Comparison of ENCODE assay signal across 8 mouse cellular contexts in genomic region chr9:118590230-118590629, GRCm38 (mm10). TPM values are rescaled to one million over a fixed set of nuclear protein-coding genes. Genes with fewer than 3 reads are reported as not detected.
A peak's percentile ranks its signal among the peaks of the same experiment; 100 is the strongest.
DNase-seq lines count a peak whose midpoint lies in the region; ATAC-seq and TF ChIP-seq lines count a peak whose summit lies in the region.

No protein-coding gene starts in this region.

- 59% methylated on average over 7 of the region's 7 CpGs for WGBS in kidney, embryonic 15.5 days
- WGBS in heart, embryonic 10.5 days = 21% methylated on average over 7 of the region's 7 CpGs
- WGBS in limb, embryonic 14.5 days = 34% methylated on average over 7 of the region's 7 CpGs

- H3K4me3 ChIP-seq in kidney, embryonic 15.5 days (replicated peaks) = no peak overlapping the region
- H3K4me3 ChIP-seq in heart, embryonic 10.5 days = no peak overlapping the region
- H3K4me3 ChIP-seq in limb, embryonic 14.5 days (replicated peaks; ENCODE audit: low read length) = no peak overlapping the region

- no peaks in the 10 kb centered on the region for H3K36me3 ChIP-seq in kidney, embryonic 15.5 days
- H3K36me3 ChIP-seq in heart, embryonic 10.5 days = no peaks in the 10 kb centered on the region
- no peaks in the 10 kb centered on the region for H3K36me3 ChIP-seq in limb, embryonic 14.5 days (ENCODE audit: control insufficient read depth, insufficient read depth, low read length)

- ATAC-seq in kidney, embryonic 15.5 days (replicated peaks; ENCODE audit: low FRiP score) = no peak
- ATAC-seq in limb, embryonic 14.5 days (ENCODE audit: low FRiP score, low read depth) = no peak

- peak overlapping the region; percentile 41; the same call in 1 of the 2 replicates for H3K27ac ChIP-seq in kidney, embryonic 15.5 days
- H3K27ac ChIP-seq in heart, embryonic 10.5 days = peak overlapping the region; percentile 78
- no peak overlapping the region for H3K27ac ChIP-seq in limb, embryonic 14.5 days (replicated peaks; ENCODE audit: low read depth, low read length)

- no peak for TF ChIP-seq POLR2A in limb, embryonic 14.5 days (IDR thresholded peaks at IDR 0.05; ENCODE audit: borderline replicate concordance, extremely low read depth, insufficient read depth, insufficient read length)

- H3K9me3 ChIP-seq in kidney, embryonic 15.5 days (replicated peaks) = no peaks in the 10 kb centered on the region
- H3K9me3 ChIP-seq in heart, embryonic 10.5 days = no peaks in the 10 kb centered on the region
- no peaks in the 10 kb centered on the region for H3K9me3 ChIP-seq in limb, embryonic 14.5 days (ENCODE audit: control insufficient read depth, low read length)

- peaks cover 50% of the 10 kb centered on the region for H3K4me1 ChIP-seq in kidney, embryonic 15.5 days
- peaks cover 51% of the 10 kb centered on the region for H3K4me1 ChIP-seq in heart, embryonic 10.5 days
- H3K4me1 ChIP-seq in limb, embryonic 14.5 days (ENCODE audit: control insufficient read depth, insufficient read depth, low read length) = peaks cover 30% of the 10 kb centered on the region

- no peak overlapping the region for H3K4me2 ChIP-seq in kidney, embryonic 15.5 days
- H3K4me2 ChIP-seq in limb, embryonic 14.5 days (replicated peaks; ENCODE audit: low read depth, low read length, severe bottlenecking) = no peak overlapping the region

- no peaks in the 10 kb centered on the region for H3K27me3 ChIP-seq in kidney, embryonic 15.5 days
- no peaks in the 10 kb centered on the region for H3K27me3 ChIP-seq in heart, embryonic 10.5 days (ENCODE audit: insufficient read depth, poor library complexity, severe bottlenecking)
- no peaks in the 10 kb centered on the region for H3K27me3 ChIP-seq in limb, embryonic 14.5 days (ENCODE audit: control insufficient read depth, insufficient read depth, low read length)

- H3K9ac ChIP-seq in kidney, embryonic 15.5 days = no peak overlapping the region
- H3K9ac ChIP-seq in limb, embryonic 14.5 days (ENCODE audit: low read depth, low read length, severe bottlenecking) = no peak overlapping the region

- no peak for DNase-seq in kidney, adult 11 months
- peak; percentile 76 for DNase-seq in adrenal gland, postnatal 10 days
- peak; percentile 80 for DNase-seq in heart, embryonic 10.5 days (ENCODE audit: low spot score)
- DNase-seq in limb, embryonic 14.5 days (ENCODE audit: low spot score) = peak; percentile 51
- no peak for DNase-seq in c-Kit-positive CD71-positive TER-119-positive erythroid progenitor cells, embryonic 14.5 days (ENCODE audit: low spot score)
- no peak for DNase-seq in right cerebral cortex, postnatal 4 days
- no peak for DNase-seq in embryo, embryonic 10.5 days (ENCODE audit: low spot score)

RNA-seq across cellular contexts. Expression of gene Itga9, which starts 16.3 kb away (rescaled TPM):
- 25.8 and 26.1 TPM in 2 replicates for polyA plus RNA-seq in kidney, embryonic 15.5 days (2015; fragmentation: Nextera tagmentation; extraction: Ambion mirVana)
- total RNA-seq in adrenal gland, postnatal 10 days (2021) = 10 to 100 TPM; 41.6 to 56.8 TPM
- polyA plus RNA-seq in heart, embryonic 10.5 days (2016; fragmentation: Nextera tagmentation; extraction: Ambion mirVana) = 8.3 and 8.9 TPM in 2 replicates
- 19.7 and 19.8 TPM in 2 replicates for polyA plus RNA-seq in limb, embryonic 14.5 days (2012; rRNA removed)
- 10.0 and 13.2 TPM in 2 replicates for polyA plus RNA-seq in limb, embryonic 14.5 days (2014; fragmentation: Nextera tagmentation; extraction: Ambion mirVana)

Comparison
In these comparisons a context has a peak if more than half of its experiments do, and no peak if none do; other contexts are left out.
1. DNase-seq: peak in adrenal gland, postnatal 10 days (single experiment), heart, embryonic 10.5 days (single experiment) and limb, embryonic 14.5 days (single experiment); none in kidney, adult 11 months (single experiment), c-Kit-positive CD71-positive TER-119-positive erythroid progenitor cells, embryonic 14.5 days (single experiment), right cerebral cortex, postnatal 4 days (single experiment) and embryo, embryonic 10.5 days (single experiment).